Comparison of ENCODE assay signal across 13 mouse cellular contexts in genomic region chr17:27130246-27130645, GRCm38 (mm10). TPM values are rescaled to one million over a fixed set of nuclear protein-coding genes. Genes with fewer than 3 reads are reported as not detected.
DNase-seq lines count a peak whose midpoint lies in the region; ATAC-seq and TF ChIP-seq lines count a peak whose summit lies in the region.
"Had no signal": no experiment of that assay in that cellular context is flagged by ENCODE, and none has a peak within 500 bp of the region (broad histone marks: within the 10 kb centered on the region; RNA-seq: fewer than 3 reads in every experiment).

No protein-coding gene starts in this region.

- intact Hi-C loops in gastrocnemius, postnatal 36 days (cut with DNase I) = no loop called here

- H3K36me3 ChIP-seq in lung, embryonic 14.5 days (ENCODE audit: insufficient read depth) = peaks cover 11% of the 10 kb centered on the region
- peaks cover 4% of the 10 kb centered on the region; the same call in 1 of the 2 replicates for H3K36me3 ChIP-seq in midbrain, embryonic 13.5 days
- H3K36me3 ChIP-seq: heart, embryonic 15.5 days had no signal

- peaks cover 9% of the 10 kb centered on the region for H3K4me1 ChIP-seq in lung, embryonic 14.5 days (ENCODE audit: insufficient read depth)
- peaks cover 85% of the 10 kb centered on the region for H3K4me1 ChIP-seq in midbrain, embryonic 13.5 days (replicated peaks)

- ATAC-seq in lung, embryonic 14.5 days (ENCODE audit: insufficient read depth) = no peak
- no peak for ATAC-seq in midbrain, embryonic 13.5 days

- no peak overlapping the region for H3K4me2 ChIP-seq in lung, embryonic 14.5 days
- H3K4me2 ChIP-seq in midbrain, embryonic 13.5 days (replicated peaks) = 0 out of 2 replicates have a peak overlapping the region, but pooled peaks have one; percentile 2
- H3K4me2 ChIP-seq: heart, embryonic 15.5 days; liver, embryonic 15.5 days had no signal

- no peak for TF ChIP-seq CTCF in lung, embryonic 14.5 days (IDR thresholded peaks at IDR 0.05; ENCODE audit: low read depth)

- H3K27ac ChIP-seq in lung, embryonic 14.5 days (ENCODE audit: low read depth) = no peak overlapping the region
- peak overlapping the region; percentile 65 for H3K27ac ChIP-seq in midbrain, embryonic 13.5 days
- H3K27ac ChIP-seq: heart, embryonic 15.5 days; liver, embryonic 15.5 days had no signal

- H3K4me3 ChIP-seq in lung, embryonic 14.5 days (ENCODE audit: low read depth, low read length) = no peak overlapping the region
- H3K4me3 ChIP-seq in midbrain, embryonic 13.5 days (replicated peaks) = no peak overlapping the region
- H3K4me3 ChIP-seq: heart, embryonic 15.5 days; liver, embryonic 15.5 days had no signal

- DNase-seq in adrenal gland, adult (ENCODE audit: inconsistent age in 2 of 2, low spot score in 1 of 2) = peak; percentile 43 to 55
- DNase-seq in adrenal gland, postnatal 36 days = no peak
- peak; percentile 16 for DNase-seq in lung, embryonic 14.5 days
- DNase-seq in lung, postnatal 14 days = no peak
- peak; percentile 77 for DNase-seq in thymus, postnatal 14 days
- DNase-seq in gastrocnemius, postnatal 36 days = no peak
- no peak for DNase-seq in B cell, adult 2 months
- DNase-seq: adrenal gland, postnatal 25 days; kidney, postnatal 36 days; spleen, adult 18-20 months had no signal

- H3K27me3 ChIP-seq in lung, embryonic 14.5 days (ENCODE audit: insufficient read depth, low read length) = no peaks in the 10 kb centered on the region
- 0 out of 2 replicates have a peak, but pooled peaks cover 7% of the 10 kb centered on the region for H3K27me3 ChIP-seq in midbrain, embryonic 13.5 days
- H3K27me3 ChIP-seq: heart, embryonic 15.5 days; liver, embryonic 15.5 days had no signal

- no peak overlapping the region for H3K9ac ChIP-seq in lung, embryonic 14.5 days
- peak overlapping the region; percentile 42; the same call in 1 of the 2 replicates for H3K9ac ChIP-seq in midbrain, embryonic 13.5 days (replicated peaks)
- H3K9ac ChIP-seq: heart, embryonic 15.5 days; liver, embryonic 15.5 days had no signal

- 44% methylated on average over 9 of the region's 9 CpGs for WGBS in lung, embryonic 14.5 days
- 49% methylated on average over 9 of the region's 9 CpGs for WGBS in midbrain, embryonic 13.5 days

- no peaks in the 10 kb centered on the region for H3K9me3 ChIP-seq in lung, embryonic 14.5 days (ENCODE audit: low read depth, low read length)
- H3K9me3 ChIP-seq in midbrain, embryonic 13.5 days = no peaks in the 10 kb centered on the region
- H3K9me3 ChIP-seq: heart, embryonic 15.5 days; liver, embryonic 15.5 days had no signal

RNA-seq across cellular contexts. Expression of gene Uqcc2, which starts 3.5 kb away (rescaled TPM):
- total RNA-seq in adrenal gland, postnatal 36 days (2021) = 100 to 1,000 TPM; 245 to 370 TPM
- polyA plus RNA-seq in lung, embryonic 14.5 days (2014; fragmentation: Nextera tagmentation; extraction: Ambion mirVana) = 309 and 315 TPM in 2 replicates
- 356 and 378 TPM in 2 replicates for polyA plus RNA-seq in midbrain, embryonic 13.5 days (2015; fragmentation: Nextera tagmentation; extraction: Ambion mirVana)
- 100 to 1,000 TPM; 374 to 378 TPM for total RNA-seq in gastrocnemius, postnatal 36 days (2021)

RNA-seq across cellular contexts. Expression of gene Ip6k3, which starts 37.3 kb away (rescaled TPM):
- total RNA-seq in adrenal gland, postnatal 36 days (2021) = 1 to 10 TPM in 1 of 2 experiments, under 1 TPM in 1; 0.82 to 3.7 TPM
- polyA plus RNA-seq in lung, embryonic 14.5 days (2014; fragmentation: Nextera tagmentation; extraction: Ambion mirVana) = 0.08 TPM in 1 of 2 replicates, not detected in the other
- polyA plus RNA-seq in midbrain, embryonic 13.5 days (2015; fragmentation: Nextera tagmentation; extraction: Ambion mirVana) = 0.22 and 0.46 TPM in 2 replicates
- 10 to 100 TPM; 56.6 to 86.1 TPM for total RNA-seq in gastrocnemius, postnatal 36 days (2021)

Comparison
In these comparisons a context has a peak if more than half of its experiments do, and no peak if none do; other contexts are left out.
1. DNase-seq: peak in adrenal gland, adult (2 of 2), lung, embryonic 14.5 days (single experiment) and thymus, postnatal 14 days (single experiment); none in adrenal gland, postnatal 36 days (0 of 2), lung, postnatal 14 days (single experiment), gastrocnemius, postnatal 36 days (0 of 2) and B cell, adult 2 months (0 of 2).
2. RNA of gene Ip6k3, which starts 37.3 kb away (total RNA-seq): 56.6 to 86.1 TPM in gastrocnemius, postnatal 36 days; 0.82 to 3.7 TPM in adrenal gland, postnatal 36 days; every median in the first group is over 10 times any median in the second.